Mouse (Mus musculus): ENCODE data around the gene Pfpl. TPM values are rescaled to one million over a fixed set of nuclear protein-coding genes. Genes with fewer than 3 reads are reported as not detected.

Pfpl gene
- polyA plus RNA-seq, 1 experiment = not detected

DNA sequence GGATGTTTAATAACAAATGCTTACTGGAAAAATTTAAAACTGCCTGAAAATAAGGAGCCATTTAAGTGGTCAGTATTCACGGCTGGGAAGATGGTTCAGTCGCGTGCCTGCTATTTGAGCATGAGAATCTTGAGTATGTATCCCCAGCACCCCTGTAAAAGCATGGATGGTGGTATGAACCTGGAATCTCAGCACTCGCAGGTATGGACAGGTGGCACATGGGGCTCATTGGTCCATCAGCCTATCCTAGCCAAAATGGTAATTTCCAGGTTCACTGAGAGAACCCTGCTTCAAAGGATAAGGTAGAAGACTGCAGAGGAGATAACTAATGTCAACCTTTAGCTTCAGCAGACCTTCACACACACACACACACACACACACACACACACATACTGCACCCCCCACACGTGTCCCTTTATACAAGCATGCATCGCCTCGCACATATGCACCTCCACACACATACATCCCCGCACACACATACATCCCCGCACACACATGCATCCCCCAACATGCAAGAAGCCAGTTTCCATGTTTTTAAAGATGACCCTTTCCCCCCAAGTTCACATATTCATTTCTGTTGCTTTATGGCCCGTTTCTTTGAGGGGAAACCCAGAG is 37.9 kb downstream of the Pfpl start:
- 89% methylated on average over 10 of the region's 10 CpGs for WGBS
- no peak overlapping the region for H3K27ac ChIP-seq (ENCODE audit: insufficient read depth, low read length)
- no peak for DNase-seq

DNA sequence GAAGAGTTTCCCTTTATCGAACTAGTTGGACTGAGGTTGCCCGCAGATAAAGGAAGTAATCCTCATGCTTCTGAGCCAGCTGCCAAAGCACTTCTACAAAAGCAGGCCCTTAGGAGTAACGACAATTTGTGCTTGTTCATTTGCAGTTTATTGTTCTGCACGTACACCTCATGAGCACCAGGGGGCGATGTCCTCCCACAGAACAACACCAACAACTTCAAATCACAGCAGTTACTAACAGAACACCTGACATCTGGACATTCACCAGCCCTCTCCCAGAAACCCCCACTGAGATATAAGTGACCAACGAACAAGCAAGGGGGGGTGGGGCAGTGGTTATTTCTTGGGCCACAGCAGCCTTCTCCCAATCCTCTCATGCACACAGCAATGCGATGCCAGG is 38.5 kb downstream of the Pfpl start:
- Histone ChIP-seq H3K4me3 (replicated peaks; ENCODE audit: insufficient read depth, low read depth, low read length) (no peak overlapping the region), H3K27me3 (ENCODE audit: control insufficient read depth, insufficient read depth, low read length) (no peaks in the 10 kb centered on the region), H3K27ac (ENCODE audit: insufficient read depth, low read length) (no peak overlapping the region), H3K4me1 (ENCODE audit: control insufficient read depth, insufficient read depth, low read length) (no peaks in the 10 kb centered on the region)
- peak; percentile 59 to 62 for DNase-seq
- TF ChIP-seq CTCF (IDR thresholded peaks at IDR 0.05; ENCODE audit: borderline replicate concordance, insufficient read depth, low read depth, low read length) (peak; percentile 91), POLR2A (IDR thresholded peaks at IDR 0.05; ENCODE audit: borderline replicate concordance, insufficient read depth, low read length) (no peak)
- 21% methylated on average over 7 of the region's 7 CpGs for WGBS

More for the DNA sequence above, 37.9 kb downstream of the Pfpl start:
- TF ChIP-seq CTCF (IDR thresholded peaks at IDR 0.05; ENCODE audit: borderline replicate concordance, insufficient read depth, low read depth, low read length) (no peak), POLR2A (IDR thresholded peaks at IDR 0.05; ENCODE audit: borderline replicate concordance, insufficient read depth, low read length) (no peak)
- H3K4me3 ChIP-seq (replicated peaks; ENCODE audit: insufficient read depth, low read depth, low read length) = no peak overlapping the region
- no peaks in the 10 kb centered on the region for H3K27me3 ChIP-seq (ENCODE audit: control insufficient read depth, insufficient read depth, low read length)
- H3K4me1 ChIP-seq (ENCODE audit: control insufficient read depth, insufficient read depth, low read length) = no peaks in the 10 kb centered on the region

DNA sequence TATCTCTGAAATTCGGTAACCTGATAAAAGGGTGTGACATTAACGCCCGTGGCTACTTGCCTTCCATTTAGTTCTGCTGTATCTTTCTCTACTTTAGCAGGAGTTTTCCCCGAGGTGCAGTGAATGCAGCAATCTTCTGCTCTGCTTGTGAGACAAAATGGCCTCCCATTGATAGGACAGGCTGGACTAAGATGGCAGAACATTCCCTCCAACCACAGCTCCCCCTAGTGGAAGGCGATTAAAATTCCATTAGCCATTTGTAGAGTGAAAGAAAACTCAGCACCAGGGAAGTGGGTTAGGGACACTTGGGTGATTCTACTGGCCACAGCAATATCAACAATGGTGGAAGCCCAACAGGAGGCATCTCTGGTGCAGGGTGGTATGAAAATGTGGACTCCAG is 39.7 kb downstream of the Pfpl start:
- TF ChIP-seq POLR2A (IDR thresholded peaks at IDR 0.05; ENCODE audit: borderline replicate concordance, insufficient read depth, low read length) (no peak), CTCF (IDR thresholded peaks at IDR 0.05; ENCODE audit: borderline replicate concordance, insufficient read depth, low read depth, low read length) (peak; percentile 31; the same call in 1 of the 2 replicates)
- Histone ChIP-seq H3K4me3 (replicated peaks; ENCODE audit: insufficient read depth, low read depth, low read length) (no peak overlapping the region), H3K27me3 (ENCODE audit: control insufficient read depth, insufficient read depth, low read length) (no peaks in the 10 kb centered on the region), H3K4me1 (ENCODE audit: control insufficient read depth, insufficient read depth, low read length) (no peaks in the 10 kb centered on the region), H3K27ac (ENCODE audit: insufficient read depth, low read length) (no peak overlapping the region)
- no peak for DNase-seq
- WGBS = 69% methylated on average over 5 of the region's 5 CpGs

DNA sequence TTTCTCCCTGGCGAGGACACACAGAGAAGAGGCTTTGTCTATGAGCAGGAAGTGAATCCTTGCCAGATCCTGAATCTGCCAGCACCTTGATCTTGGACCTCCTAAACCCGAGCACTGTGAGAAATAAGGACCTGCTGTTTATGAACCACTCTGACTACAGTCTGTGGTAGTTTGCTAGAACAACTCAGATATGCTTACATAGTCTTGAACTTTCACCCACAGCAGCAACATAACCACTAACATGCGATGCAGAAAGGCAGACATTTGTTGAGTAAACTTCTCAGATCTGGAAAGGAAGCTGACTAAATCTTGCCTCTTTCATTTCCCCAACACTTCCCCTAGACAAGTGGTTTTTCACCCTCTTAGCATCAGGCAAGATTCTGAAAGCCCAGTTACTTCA is 44.2 kb downstream of the Pfpl start:
- WGBS = 41% methylated on average over 3 of the region's 3 CpGs

DNA sequence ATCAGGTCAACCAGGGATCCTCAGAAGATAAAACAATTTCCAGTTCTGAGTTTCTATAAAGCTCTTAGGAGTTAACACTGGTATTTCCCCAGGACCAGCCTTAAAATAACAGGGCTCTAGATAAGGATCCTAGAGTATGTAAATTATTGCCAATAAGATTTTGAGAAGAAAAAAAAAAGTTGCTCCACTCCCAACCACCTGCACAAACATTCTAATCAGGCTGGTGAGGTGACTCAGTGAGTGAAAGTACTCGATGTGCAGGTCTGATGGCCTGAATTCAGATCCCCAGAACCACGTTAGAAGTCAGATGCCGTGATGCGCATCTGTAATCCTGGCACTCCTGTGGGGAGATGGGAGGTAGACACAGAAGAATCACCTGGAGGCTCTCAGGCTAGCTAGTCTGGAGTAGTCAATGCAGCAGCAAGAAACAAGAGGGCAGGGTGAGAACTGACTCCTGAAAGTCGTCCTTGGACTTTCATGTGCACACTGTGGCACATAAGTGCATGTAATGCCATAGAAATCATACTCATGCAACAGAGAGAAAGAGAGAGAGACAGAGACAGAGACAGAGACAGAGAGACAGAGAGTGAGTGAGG is 44.8 kb downstream of the Pfpl start:
- TF ChIP-seq POLR2A (IDR thresholded peaks at IDR 0.05; ENCODE audit: borderline replicate concordance, insufficient read depth, low read length) (no peak), CTCF (IDR thresholded peaks at IDR 0.05; ENCODE audit: borderline replicate concordance, insufficient read depth, low read depth, low read length) (no peak)
- WGBS = 81% methylated on average over 5 of the region's 5 CpGs
- Histone ChIP-seq H3K27me3 (ENCODE audit: control insufficient read depth, insufficient read depth, low read length) (no peaks in the 10 kb centered on the region), H3K4me1 (ENCODE audit: control insufficient read depth, insufficient read depth, low read length) (peaks cover 5% of the 10 kb centered on the region), H3K27ac (ENCODE audit: insufficient read depth, low read length) (no peak overlapping the region), H3K4me3 (replicated peaks; ENCODE audit: insufficient read depth, low read depth, low read length) (no peak overlapping the region)
- no peak for DNase-seq

More for the DNA sequence above, 44.2 kb downstream of the Pfpl start:
- no peak for DNase-seq
- no peak for TF ChIP-seq POLR2A (IDR thresholded peaks at IDR 0.05; ENCODE audit: borderline replicate concordance, insufficient read depth, low read length)
- no peak for TF ChIP-seq CTCF (IDR thresholded peaks at IDR 0.05; ENCODE audit: borderline replicate concordance, insufficient read depth, low read depth, low read length)
- no peak overlapping the region for H3K27ac ChIP-seq (ENCODE audit: insufficient read depth, low read length)
- H3K4me3 ChIP-seq (replicated peaks; ENCODE audit: insufficient read depth, low read depth, low read length) = no peak overlapping the region
- H3K4me1 ChIP-seq (ENCODE audit: control insufficient read depth, insufficient read depth, low read length) = peaks cover 5% of the 10 kb centered on the region
- no peaks in the 10 kb centered on the region for H3K27me3 ChIP-seq (ENCODE audit: control insufficient read depth, insufficient read depth, low read length)

DNA sequence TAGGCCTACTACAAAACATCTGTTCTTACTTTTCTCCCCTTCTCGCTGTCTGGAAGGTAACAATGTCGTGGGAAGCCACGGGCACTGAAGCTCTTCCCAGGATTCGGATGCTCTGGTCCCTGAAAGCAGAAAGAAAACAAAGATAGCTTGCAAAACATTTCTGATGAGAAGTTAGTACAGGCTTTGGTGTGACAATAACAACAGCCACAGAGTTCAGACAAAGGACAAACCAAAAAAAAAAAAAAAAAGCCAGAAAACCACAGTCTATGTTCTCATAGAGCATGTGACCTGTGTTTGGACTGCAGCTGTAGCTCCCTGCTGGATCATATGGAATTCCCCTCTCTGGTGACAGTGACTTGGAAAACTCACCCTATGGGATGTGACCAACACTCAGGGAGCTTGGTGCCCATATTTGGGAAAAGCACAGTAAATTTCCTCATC is 45.5 kb downstream of the Pfpl start:
- H3K4me3 ChIP-seq (replicated peaks; ENCODE audit: insufficient read depth, low read depth, low read length) = no peak overlapping the region
- TF ChIP-seq CTCF (IDR thresholded peaks at IDR 0.05; ENCODE audit: borderline replicate concordance, insufficient read depth, low read depth, low read length) (no peak), POLR2A (IDR thresholded peaks at IDR 0.05; ENCODE audit: borderline replicate concordance, insufficient read depth, low read length) (no peak)
- no peak for DNase-seq
- H3K27ac ChIP-seq (ENCODE audit: insufficient read depth, low read length) = no peak overlapping the region
- H3K27me3 ChIP-seq (ENCODE audit: control insufficient read depth, insufficient read depth, low read length) = no peaks in the 10 kb centered on the region
- peaks cover 5% of the 10 kb centered on the region for H3K4me1 ChIP-seq (ENCODE audit: control insufficient read depth, insufficient read depth, low read length)
- 81% methylated on average over 4 of the region's 4 CpGs for WGBS

DNA sequence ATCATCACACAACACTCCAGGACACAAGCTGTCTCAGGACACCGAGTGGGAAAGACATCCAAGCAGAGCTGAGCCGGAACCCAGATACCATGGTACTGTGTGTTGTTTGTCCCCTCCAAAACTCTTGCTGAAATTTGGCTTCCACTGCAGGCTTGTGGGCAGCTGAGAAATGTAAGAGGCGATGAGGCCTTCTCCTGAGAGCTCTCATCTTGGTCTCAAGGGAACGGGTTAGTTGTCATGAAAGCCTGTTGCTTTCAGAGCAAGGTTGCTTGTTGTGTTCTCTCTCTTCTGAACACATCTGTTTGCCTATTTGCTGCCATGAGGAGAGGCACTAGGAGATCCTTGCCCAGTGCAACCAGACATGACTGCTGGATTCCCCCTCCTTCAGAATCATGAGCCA is 46.2 kb downstream of the Pfpl start:
- peaks cover 5% of the 10 kb centered on the region for H3K4me1 ChIP-seq (ENCODE audit: control insufficient read depth, insufficient read depth, low read length)
- H3K27me3 ChIP-seq (ENCODE audit: control insufficient read depth, insufficient read depth, low read length) = no peaks in the 10 kb centered on the region
- H3K4me3 ChIP-seq (replicated peaks; ENCODE audit: insufficient read depth, low read depth, low read length) = no peak overlapping the region
- TF ChIP-seq POLR2A (IDR thresholded peaks at IDR 0.05; ENCODE audit: borderline replicate concordance, insufficient read depth, low read length) = no peak
- TF ChIP-seq CTCF (IDR thresholded peaks at IDR 0.05; ENCODE audit: borderline replicate concordance, insufficient read depth, low read depth, low read length) = no peak
- H3K27ac ChIP-seq (ENCODE audit: insufficient read depth, low read length) = no peak overlapping the region
- 83% methylated on average over 4 of the region's 4 CpGs for WGBS
- no peak for DNase-seq

Data from cerebellum, adult 2 months (tissue).